Mouse (Mus musculus): Measurements from ENCODE around the gene Trpm4.

Trpm4 gene

DNA sequence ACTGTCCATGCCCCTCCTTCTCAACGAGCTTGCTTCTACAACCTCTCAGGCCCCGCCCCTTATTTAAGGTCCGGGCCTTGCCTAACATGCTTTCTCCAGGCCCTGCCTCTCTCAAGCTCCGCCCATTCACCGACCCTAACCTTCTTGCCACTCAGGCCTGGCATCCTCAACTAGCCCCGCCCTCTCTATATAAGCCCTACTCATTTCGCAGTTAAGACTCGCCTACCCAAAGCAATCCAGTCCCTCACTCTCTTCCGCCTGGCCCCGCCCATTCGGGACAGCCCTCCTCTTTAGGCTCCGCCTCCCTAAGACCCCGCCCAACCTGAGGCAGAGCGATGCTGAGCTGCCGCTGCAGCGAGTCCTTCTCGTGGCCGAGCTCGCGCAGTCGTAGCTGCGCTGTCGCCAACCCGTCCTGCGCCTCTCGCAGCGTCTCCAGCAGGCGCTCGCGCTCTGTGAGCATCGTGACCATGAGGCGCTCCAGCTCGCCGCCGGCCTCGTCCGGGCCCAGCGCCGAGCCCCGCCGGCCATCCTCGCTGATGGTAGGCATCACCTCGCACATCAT lies 27.7 kb upstream of the Trpm4 start:
- ChIA-PET POLR2A (interaction anchor here (0.5 to 51.5 kb wide), 94 partner anchors 8 to 546 kb away, joined by 3 to 1478 read pairs (median 4); partner anchors contain the start of genes Ftl1 (in 3 of the 4), Gys1 (in 3 of the 4), Snrnp70 (in 3 of the 4) and Kcna7 (in 2 of the 4)), CTCF (interaction anchor here (0.6 to 13.0 kb wide), 33 partner anchors 8 to 1205 kb away, joined by 3 to 200 read pairs (median 5); partner anchors contain the start of genes Kcna7 (in 2 of the 4), Aldh16a1 (in 1 of the 4), Gys1 (in 1 of the 4) and Ntf5 (in 1 of the 4))

DNA sequence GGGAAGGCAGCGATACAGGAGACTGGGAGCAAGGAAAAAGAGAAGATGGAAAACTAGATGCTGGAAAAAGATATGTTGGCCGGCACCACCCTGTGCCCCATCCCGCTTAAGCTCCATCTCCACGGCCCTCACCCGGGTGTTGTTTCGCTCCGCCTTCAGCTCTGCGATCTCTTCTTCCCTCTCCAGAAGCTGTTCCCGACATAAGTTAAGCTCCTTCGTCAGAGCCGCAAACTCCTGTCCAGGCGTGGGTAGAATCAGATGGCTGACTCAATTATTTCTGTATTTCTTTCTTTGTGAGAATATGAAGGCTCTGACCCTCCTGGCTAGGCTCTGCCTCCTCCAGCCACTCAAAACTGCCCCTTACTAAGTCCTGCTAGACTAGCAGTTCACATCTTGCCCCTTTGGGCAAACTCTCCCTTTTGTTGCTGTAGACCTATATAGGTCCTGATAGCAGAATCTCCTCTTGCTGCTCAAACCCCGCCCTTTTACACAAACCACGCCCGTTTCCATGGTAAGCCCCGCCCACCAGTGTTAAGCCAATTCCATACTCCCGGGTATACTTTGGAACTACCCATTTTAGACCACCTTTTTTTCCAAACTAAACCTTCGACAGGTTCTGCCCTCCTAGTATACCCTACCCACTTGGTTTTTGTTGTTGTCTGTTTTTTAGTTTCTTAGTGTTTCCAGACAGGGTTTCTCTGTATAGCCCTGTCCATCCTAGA lies 27.0 kb upstream of the Trpm4 start:
- ChIA-PET POLR2A (interaction anchor here (0.5 to 51.5 kb wide), 86 partner anchors 8 to 545 kb away, joined by 3 to 1478 read pairs (median 5); partner anchors contain the start of genes Gys1 (in 3 of the 4), Snrnp70 (in 3 of the 4), Ftl1 (in 2 of the 4) and Kcna7 (in 2 of the 4)), CTCF (interaction anchor here (0.6 to 13.0 kb wide), 27 partner anchors 8 to 1205 kb away, joined by 3 to 200 read pairs (median 5); partner anchors contain the start of genes Gys1 (in 1 of the 4), Kcna7 (in 1 of the 4), Ntf5 (in 1 of the 4) and Ruvbl2 (in 1 of the 4))

DNA sequence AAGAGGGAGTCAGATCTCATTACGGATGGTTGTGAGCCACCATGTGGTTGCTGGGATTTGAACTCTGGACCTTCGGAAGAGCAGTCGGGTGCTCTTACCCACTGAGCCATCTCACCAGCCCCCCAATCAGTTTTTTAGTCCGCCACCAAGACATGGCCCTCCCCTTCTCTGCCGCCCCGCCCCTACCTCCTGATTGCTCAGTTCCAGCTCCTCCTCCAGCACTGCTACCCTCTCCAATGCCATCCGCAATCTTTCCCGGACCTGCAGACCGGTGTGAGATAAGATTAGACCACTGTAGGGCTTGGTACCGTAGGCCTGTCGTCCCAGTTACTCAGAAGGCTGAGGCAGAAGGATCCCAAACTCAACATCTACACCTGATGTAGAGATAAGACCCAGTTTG lies 25.5 kb upstream of the Trpm4 start:
- CTCF ChIA-PET, result interaction anchor here in 3 of 4 experiments (0.6 to 13.0 kb wide), 11 partner anchors 17 to 324 kb away, joined by 3 to 200 read pairs (median 5); partner anchors contain the start of gene Kcna7 (in 1 of the 3)
- POLR2A ChIA-PET, result interaction anchor here in 3 of 4 experiments (0.5 to 51.5 kb wide), 30 partner anchors 9 to 434 kb away, joined by 3 to 1478 read pairs (median 4); partner anchors contain the start of genes Aldh16a1 (in 2 of the 3), Ftl1 (in 2 of the 3), Snrnp70 (in 2 of the 3) and Gys1 (in 1 of the 3)

DNA sequence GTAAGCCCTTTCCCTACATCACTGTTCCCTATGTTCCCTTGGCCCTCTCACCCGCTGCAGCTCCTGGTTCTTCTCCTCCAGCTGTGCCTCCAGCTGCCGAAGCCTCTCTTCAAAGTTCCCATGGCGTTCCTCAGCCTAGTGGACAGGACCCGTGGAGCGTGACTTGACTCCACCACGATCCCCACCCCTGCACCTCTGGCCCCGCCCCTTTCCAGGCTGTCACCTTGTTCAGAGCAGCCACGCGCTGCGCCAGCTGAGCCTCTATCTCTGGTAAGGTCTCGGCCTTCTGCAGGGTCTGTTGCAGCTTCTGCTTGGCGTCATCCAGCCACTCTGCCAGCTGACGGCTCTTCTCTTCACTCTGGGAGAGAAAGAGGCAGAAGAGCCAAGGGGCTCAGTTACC lies 22.5 kb upstream of the Trpm4 start:
- POLR2A ChIA-PET, result interaction anchor here in 3 of 4 experiments (0.9 to 51.5 kb wide), 18 partner anchors 9 to 231 kb away, joined by 3 to 1478 read pairs (median 8); partner anchors contain the start of genes Ppfia3 (in 3 of the 3), Kcna7 (in 2 of the 3), Snrnp70 (in 2 of the 3) and Rps11 (in 1 of the 3)

DNA sequence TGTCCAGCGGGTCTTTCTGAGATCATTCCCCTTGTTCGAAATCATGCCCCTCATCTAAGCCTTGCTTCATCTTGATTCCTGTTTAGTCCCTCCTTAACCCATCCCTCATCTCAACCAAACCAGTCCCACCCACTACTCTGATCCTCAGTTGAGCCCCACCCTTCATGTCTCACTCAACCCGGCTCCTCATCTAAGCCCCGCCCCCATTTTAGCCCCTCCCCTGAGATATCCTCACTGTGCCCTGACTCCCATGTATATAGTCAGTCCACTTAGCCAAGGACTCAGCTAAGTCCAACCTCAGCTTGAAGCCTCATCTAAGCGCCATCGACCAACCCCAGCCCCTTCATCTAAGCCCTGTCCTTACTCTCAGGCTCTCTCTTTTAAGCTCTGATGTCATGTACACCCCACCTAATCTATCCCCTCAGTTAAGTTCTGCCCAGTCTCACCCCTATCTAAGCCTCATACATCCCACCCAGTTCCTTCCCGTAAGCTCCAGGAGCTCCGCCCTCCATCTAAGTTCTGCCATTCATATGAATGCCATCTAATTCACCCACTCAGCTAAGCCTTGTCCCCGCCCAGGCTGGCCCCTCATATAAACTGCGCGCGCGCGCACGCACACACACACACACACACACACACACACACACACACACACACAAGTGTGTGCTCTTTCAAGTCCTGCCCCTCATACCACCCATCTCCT lies 21.9 kb upstream of the Trpm4 start:
- CTCF ChIA-PET, result interaction anchor here in 3 of 4 experiments (0.5 to 13.0 kb wide), 8 partner anchors 11 to 186 kb away, joined by 3 to 200 read pairs (median 5); partner anchors contain the start of gene Ppfia3 (in 1 of the 3)

More for the DNA sequence above, 22.5 kb upstream of the Trpm4 start:
- CTCF ChIA-PET, result interaction anchor here (0.6 to 13.0 kb wide), 8 partner anchors 10 to 125 kb away, joined by 3 to 200 read pairs (median 6); partner anchors contain the start of gene Ppfia3 (in 1 of the 4)

DNA sequence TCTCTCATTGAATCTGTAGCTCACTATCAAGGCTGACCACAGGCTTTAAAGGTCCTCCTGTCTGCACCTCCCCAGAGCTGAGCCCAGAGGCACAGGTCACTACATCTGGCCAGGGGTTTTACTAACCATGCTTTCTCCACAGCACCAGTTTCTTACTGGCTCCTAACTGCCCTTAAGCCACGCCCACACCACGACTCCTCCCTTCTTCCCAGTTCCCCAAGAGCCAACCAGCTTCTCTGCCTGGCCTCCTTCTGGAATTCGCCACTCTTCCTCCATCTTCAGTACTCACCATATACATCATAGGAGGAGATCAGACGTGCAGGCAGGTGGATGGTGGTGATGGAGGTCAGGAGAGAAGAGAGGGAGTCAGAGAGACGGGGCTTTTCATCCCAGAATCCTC lies 19.5 kb upstream of the Trpm4 start:
- ChIA-PET POLR2A (interaction anchor here in 3 of 4 experiments (0.8 to 51.5 kb wide), 17 partner anchors 9 to 113 kb away, joined by 3 to 1478 read pairs (median 4); partner anchors contain the start of genes Ppfia3 (in 2 of the 3), Snrnp70 (in 2 of the 3), Gys1 (in 1 of the 3) and Kcna7 (in 1 of the 3)), CTCF (interaction anchor here in 3 of 4 experiments (0.6 to 13.0 kb wide), 14 partner anchors 8 to 217 kb away, joined by 3 to 200 read pairs (median 4); partner anchors contain the start of genes Flt3l (in 1 of the 3), Gm45713 (in 1 of the 3), Kcna7 (in 1 of the 3) and Ppfia3 (in 1 of the 3))

More for the DNA sequence above, 21.9 kb upstream of the Trpm4 start:
- POLR2A ChIA-PET, result interaction anchor here in 3 of 4 experiments (0.6 to 51.5 kb wide), 20 partner anchors 9 to 283 kb away, joined by 3 to 1478 read pairs (median 6); partner anchors contain the start of genes Ppfia3 (in 3 of the 3), Kcna7 (in 2 of the 3), Snrnp70 (in 2 of the 3) and Ntf5 (in 1 of the 3)

DNA sequence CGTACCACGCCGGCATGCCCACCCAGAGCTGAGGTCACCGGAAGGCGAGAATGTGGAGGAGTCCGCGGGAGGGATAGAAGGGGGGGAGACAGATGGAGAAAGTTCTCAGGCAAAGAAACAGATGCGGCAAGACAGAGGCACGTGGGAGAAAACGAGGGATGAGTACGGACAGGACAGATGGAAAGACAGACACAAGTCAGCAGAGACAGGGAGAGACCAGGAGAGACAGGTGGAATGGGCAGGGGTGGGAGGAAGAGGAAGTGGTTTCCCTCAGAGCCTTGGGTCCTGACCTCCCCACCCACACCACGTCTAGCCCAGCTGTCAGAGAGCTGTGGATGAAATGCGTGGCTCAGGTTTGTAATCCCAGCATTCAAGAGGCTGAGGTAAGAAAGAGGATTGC lies 13.3 kb upstream of the Trpm4 start:
- CTCF ChIA-PET, result interaction anchor here in 1 of 4 experiments (1.0 to 1.1 kb wide), 2 partner anchors 42 to 47 kb away, joined by 3 read pairs; no protein-coding TSS in a partner anchor

DNA sequence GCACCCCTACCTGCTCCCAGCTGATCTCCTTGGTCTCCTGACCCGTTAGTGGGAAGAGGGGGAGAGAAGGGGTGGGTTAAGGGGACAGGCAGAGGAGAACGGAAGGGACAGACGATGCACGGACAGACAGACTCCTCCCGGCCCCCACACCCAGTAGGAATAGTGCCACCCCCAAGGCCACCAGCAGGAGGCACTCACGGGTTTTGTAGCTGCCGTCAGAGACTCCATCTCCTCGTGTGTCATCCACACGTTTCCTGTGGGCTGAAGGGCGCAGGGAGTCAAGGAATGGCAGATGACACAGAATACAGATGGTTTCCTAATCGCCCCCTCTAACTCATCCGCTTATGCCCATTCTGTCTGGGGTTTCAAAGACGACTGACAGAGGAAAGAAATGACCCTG lies 10.0 kb upstream of the Trpm4 start:
- CTCF ChIA-PET, result interaction anchor here (0.6 to 6.9 kb wide), 28 partner anchors 8 to 339 kb away, joined by 3 to 200 read pairs (median 4); partner anchors contain the start of genes Kcna7 (in 3 of the 4), Gys1 (in 1 of the 4), Lin7b (in 1 of the 4) and Nucb1 (in 1 of the 4)
- POLR2A ChIA-PET, result interaction anchor here (0.5 to 7.7 kb wide), 34 partner anchors 9 to 701 kb away, joined by 3 to 118 read pairs (median 8); partner anchors contain the start of genes Ppfia3 (in 3 of the 4), Snrnp70 (in 3 of the 4), Trpm4 (in 2 of the 4) and Ftl1 (in 1 of the 4)

More for the DNA sequence above, 13.3 kb upstream of the Trpm4 start:
- POLR2A ChIA-PET, result interaction anchor here in 2 of 4 experiments (0.6 to 51.5 kb wide), 8 partner anchors 9 to 476 kb away, joined by 3 to 1478 read pairs (median 3); partner anchors contain the start of genes Kcna7 (in 1 of the 2), Ppfia3 (in 1 of the 2) and Snrnp70 (in 1 of the 2)

DNA sequence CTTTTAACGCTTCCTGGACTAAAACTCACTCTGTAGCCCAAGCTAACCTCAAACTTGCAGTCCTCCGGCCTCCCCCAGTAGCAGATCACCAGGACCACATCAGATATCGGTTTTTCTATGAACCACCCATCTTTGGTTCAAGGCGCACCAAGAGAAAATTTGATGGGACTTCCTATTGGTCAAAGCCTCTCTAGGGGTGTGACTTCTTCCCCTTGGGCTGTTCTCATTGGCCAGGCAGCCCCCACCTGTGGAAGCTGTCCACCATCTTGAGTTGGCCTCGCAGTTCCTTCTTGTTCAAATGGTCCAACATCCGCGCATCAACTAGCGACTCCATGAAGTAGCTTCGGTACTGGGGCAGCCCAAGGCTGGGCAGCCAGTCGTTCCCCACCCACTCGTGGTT lies 8.5 kb upstream of the Trpm4 start:
- CTCF ChIA-PET, result interaction anchor here (0.8 to 6.9 kb wide), 31 partner anchors 8 to 358 kb away, joined by 3 to 200 read pairs (median 6); partner anchors contain the start of genes Aldh16a1 (in 1 of the 4), Car11 (in 1 of the 4), Gys1 (in 1 of the 4) and Kcna7 (in 1 of the 4)
- POLR2A ChIA-PET, result interaction anchor here in 3 of 4 experiments (0.5 to 7.7 kb wide), 47 partner anchors 7 to 379 kb away, joined by 3 to 118 read pairs (median 6); partner anchors contain the start of genes Ppfia3 (in 3 of the 3), Trpm4 (in 3 of the 3), Ftl1 (in 2 of the 3) and Snrnp70 (in 2 of the 3)

DNA sequence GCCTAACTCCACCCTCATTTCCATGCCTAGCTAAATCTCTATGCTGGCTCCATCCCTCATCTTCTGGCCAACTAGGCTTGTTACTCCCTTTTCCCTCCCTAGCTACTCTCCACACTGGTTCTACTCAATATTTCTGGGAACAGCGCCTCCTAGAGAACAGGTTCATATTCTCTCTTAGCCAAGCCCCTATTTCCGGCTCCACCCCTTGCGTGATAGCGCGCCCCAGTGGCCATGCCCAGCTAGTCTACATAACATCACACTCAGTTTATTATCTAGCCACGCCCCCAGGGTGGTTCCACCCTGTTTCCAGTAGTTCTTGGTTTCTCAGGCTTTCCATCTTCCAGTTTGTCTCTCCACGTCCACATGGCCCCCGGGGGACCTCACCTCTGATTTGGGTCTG lies 7.7 kb upstream of the Trpm4 start:
- POLR2A ChIA-PET, result interaction anchor here in 3 of 4 experiments (0.6 to 7.7 kb wide), 50 partner anchors 8 to 555 kb away, joined by 3 to 118 read pairs (median 5); partner anchors contain the start of genes Ppfia3 (in 3 of the 3), Ftl1 (in 2 of the 3), Snrnp70 (in 2 of the 3) and Trpm4 (in 2 of the 3)

DNA sequence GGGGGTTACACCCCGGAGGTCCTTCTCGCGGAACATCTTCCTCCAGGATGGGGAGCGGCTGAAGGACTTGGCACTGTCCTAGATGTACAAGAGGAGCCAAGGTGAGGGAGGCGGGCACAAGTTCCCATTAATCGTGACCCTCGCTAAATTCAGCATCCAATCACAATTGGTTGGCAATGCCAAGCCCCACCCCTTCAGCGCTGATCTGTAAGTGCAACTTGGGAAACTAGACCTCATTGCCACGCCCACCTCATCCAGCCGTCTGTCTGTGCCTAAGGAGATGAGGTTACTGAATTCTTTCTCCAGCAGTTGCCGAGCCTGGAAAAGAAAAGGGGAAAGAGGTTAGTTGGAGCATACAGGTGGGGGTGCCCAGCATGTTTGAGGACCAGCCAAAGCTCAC lies 7.1 kb upstream of the Trpm4 start:
- ChIA-PET CTCF (interaction anchor here (0.6 to 6.9 kb wide), 80 partner anchors 8 to 380 kb away, joined by 3 to 200 read pairs (median 4); partner anchors contain the start of genes Gys1 (in 3 of the 4), Ppfia3 (in 3 of the 4), Kcna7 (in 2 of the 4) and Lin7b (in 2 of the 4)), POLR2A (interaction anchor here in 3 of 4 experiments (0.6 to 7.7 kb wide), 55 partner anchors 8 to 556 kb away, joined by 3 to 118 read pairs (median 4); partner anchors contain the start of genes Ppfia3 (in 3 of the 3), Ftl1 (in 2 of the 3), Snrnp70 (in 2 of the 3) and Trpm4 (in 2 of the 3))

More for the DNA sequence above, 7.7 kb upstream of the Trpm4 start:
- CTCF ChIA-PET, result interaction anchor here (0.5 to 6.9 kb wide), 82 partner anchors 8 to 380 kb away, joined by 3 to 200 read pairs (median 4); partner anchors contain the start of genes Ppfia3 (in 3 of the 4), Gys1 (in 2 of the 4), Kcna7 (in 2 of the 4) and Lin7b (in 2 of the 4)

DNA sequence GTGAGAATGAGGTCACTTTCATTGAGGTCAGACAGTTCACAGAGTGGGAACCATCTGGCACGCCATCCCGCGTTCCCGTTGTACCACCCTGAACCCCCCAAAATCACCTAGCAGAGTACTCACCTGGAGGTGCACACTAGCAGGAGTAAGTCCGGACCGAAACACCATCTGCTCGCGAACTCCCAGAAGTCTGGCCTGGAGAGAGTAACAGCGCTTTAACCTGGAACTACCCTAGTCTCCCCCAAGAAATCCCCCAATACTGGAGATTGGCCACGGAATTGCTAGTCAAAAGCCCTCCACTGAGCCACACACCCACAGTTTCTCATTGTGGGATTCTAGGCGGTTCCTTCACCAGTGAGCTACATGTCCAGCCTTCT lies 6.5 kb upstream of the Trpm4 start:
- CTCF ChIA-PET, result interaction anchor here in 3 of 4 experiments (0.9 to 6.9 kb wide), 16 partner anchors 8 to 267 kb away, joined by 3 to 200 read pairs (median 10); partner anchors contain the start of genes Gys1 (in 2 of the 3), Kcna7 (in 1 of the 3) and Ppfia3 (in 1 of the 3)

DNA sequence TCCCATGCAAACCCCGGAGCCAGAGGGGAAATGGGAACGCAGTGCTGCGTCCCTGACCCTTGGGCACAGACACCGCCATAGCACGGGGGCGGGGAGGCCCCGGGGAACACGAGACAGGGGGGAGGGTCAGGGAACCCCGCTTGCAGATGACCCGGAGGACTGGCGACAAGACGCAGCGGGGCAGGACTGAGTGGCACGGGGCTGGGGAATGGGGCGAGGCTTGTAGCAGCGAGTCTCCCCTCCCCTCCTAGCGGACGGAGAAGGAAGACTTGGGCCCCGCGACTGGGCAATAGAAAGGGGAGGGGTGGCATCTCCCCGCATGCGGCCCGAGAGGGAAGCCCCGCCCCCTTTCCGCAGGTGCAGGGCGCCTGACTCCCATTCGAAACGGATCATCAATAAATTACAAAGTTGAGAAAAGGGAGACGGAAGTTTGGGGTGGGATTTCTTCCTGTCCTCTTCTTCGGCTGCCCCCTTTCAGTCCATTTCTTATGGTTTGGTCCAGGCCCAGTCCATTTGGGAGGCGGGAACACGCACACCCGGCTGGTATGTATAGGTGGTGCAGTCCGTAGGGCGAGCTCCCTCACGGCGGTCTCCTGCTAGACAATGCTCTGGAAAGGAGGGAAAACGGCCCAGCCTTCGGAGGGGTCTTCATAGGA lies 6.0 kb upstream of the Trpm4 start:
- CTCF ChIA-PET, result interaction anchor here in 3 of 4 experiments (0.6 to 6.9 kb wide), 15 partner anchors 17 to 715 kb away, joined by 3 to 200 read pairs (median 5); partner anchors contain the start of genes Gys1 (in 1 of the 3), Kcna7 (in 1 of the 3) and Ppfia3 (in 1 of the 3)
- POLR2A ChIA-PET, result interaction anchor here in 3 of 4 experiments (0.5 to 7.7 kb wide), 32 partner anchors 15 to 272 kb away, joined by 3 to 118 read pairs (median 4); partner anchors contain the start of genes Ppfia3 (in 2 of the 3), Snrnp70 (in 2 of the 3), Aldh16a1 (in 1 of the 3) and Ftl1 (in 1 of the 3)

More for the DNA sequence above, 6.5 kb upstream of the Trpm4 start:
- POLR2A ChIA-PET, result interaction anchor here in 3 of 4 experiments (0.6 to 7.7 kb wide), 25 partner anchors 15 to 273 kb away, joined by 3 to 118 read pairs (median 4); partner anchors contain the start of genes Ppfia3 (in 2 of the 3), Snrnp70 (in 2 of the 3), Ftl1 (in 1 of the 3) and Kcna7 (in 1 of the 3)

DNA sequence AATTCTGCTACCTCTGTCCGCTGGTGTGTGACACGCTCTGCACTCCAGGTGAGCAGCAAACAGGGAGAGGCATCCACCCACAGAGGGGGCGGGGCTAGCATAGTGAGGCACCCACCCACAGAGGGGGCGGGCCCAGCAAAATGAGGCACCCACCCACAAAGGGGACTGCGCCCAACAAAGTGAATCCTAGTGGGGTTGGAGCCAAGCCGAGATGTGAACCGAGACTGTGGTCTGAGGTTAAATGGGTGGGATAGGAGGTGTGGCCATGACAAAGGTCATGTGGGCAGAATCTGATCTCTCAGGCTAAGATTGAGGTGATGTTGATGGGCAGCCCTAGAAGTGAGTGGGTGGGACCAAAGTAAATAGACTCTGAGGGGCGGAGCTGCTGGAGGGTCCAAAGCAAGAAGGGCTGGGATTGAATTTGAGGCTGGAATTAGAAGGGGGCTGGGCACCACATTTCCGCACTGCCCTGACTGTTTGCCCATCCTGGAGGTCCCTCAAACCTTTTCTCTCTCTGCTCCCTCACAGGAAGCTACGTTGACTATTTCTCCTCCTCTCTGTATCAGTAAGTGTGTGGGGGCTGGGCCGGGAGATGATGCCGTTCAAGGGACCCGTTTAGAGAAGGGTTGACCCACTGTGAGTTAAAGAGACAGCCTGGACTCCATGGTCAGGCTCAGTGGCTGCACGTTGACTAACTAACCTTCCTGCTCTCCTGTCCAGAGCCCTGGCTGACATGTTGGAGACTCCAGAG lies 4.8 kb upstream of the Trpm4 start:
- ChIA-PET CTCF (interaction anchor here (0.5 to 6.9 kb wide), 21 partner anchors 11 to 605 kb away, joined by 3 to 200 read pairs (median 4); partner anchors contain the start of genes Kcna7 (in 1 of the 4) and Ppfia3 (in 1 of the 4)), POLR2A (interaction anchor here in 3 of 4 experiments (0.5 to 7.7 kb wide), 50 partner anchors 9 to 489 kb away, joined by 3 to 118 read pairs (median 4); partner anchors contain the start of genes Ftl1 (in 2 of the 3), Kcna7 (in 2 of the 3), Ppfia3 (in 2 of the 3) and Snrnp70 (in 2 of the 3))
